Mouse (Mus musculus): ENCODE measurements at regions not wholly inside any gene's neighbourhood (a gene's known extent, or its start where the extent isn't known, plus 50 kb on each side); places are given as distances from the start of the nearest gene placed in this dataset.

- H3K27ac ChIP-seq (ENCODE audit: control insufficient read depth, low read depth, low read length): no peak overlapping the region
- DNase-seq (ENCODE audit: low read depth, low spot score): no peak
- H3K9ac ChIP-seq (ENCODE audit: control insufficient read depth, low read depth, low read length, poor library complexity, severe bottlenecking): no peak overlapping the region
- no peaks in the 10 kb centered on the region for H3K9me3 ChIP-seq (replicated peaks; ENCODE audit: insufficient read depth, low read length)
- no peak overlapping the region for H3K4me3 ChIP-seq (ENCODE audit: control insufficient read depth in 1 of 2, insufficient read depth in 1 of 2, low read depth in 2 of 2, low read length in 2 of 2)
- H3K4me1 ChIP-seq (ENCODE audit: control insufficient read depth in 1 of 2, insufficient read depth in 2 of 2, low read length in 2 of 2): no peaks in the 10 kb centered on the region
- H3K27me3 ChIP-seq (ENCODE audit: control insufficient read depth in 1 of 2, insufficient read depth in 2 of 2, low read length in 2 of 2): no peaks in the 10 kb centered on the region; a peak in 2 of 4 replicates
- H3K79me2 ChIP-seq (ENCODE audit: control insufficient read depth, insufficient read depth, low read length, poor library complexity): no peaks in the 10 kb centered on the region
- H3K36me3 ChIP-seq (ENCODE audit: control insufficient read depth in 1 of 2, insufficient read depth in 2 of 2, low read length in 2 of 2): no peaks in the 10 kb centered on the region
- no peak for TF ChIP-seq SMC3 (IDR thresholded peaks at IDR 0.05; ENCODE audit: low read depth, low read length)
- TF ChIP-seq POLR2AphosphoS2 (IDR thresholded peaks at IDR 0.05; ENCODE audit: low read length): no peak
- no peak for TF ChIP-seq CHD1 (IDR thresholded peaks at IDR 0.05; ENCODE audit: low read depth, low read length)
- TF ChIP-seq TAL1 (IDR thresholded peaks at IDR 0.05; ENCODE audit: low read length): no peak
- no peak for TF ChIP-seq USF2 (IDR thresholded peaks at IDR 0.05; ENCODE audit: borderline replicate concordance in 1 of 2, insufficient read depth in 1 of 2, low read depth in 1 of 2, low read length in 2 of 2)
- no peak for TF ChIP-seq SIN3A (IDR thresholded peaks at IDR 0.05; ENCODE audit: low read length)
Measured at GRCm38 (mm10) chr12:39952854-39953253, 85.0 kb downstream of the Arl4a start.

GRCm38 (mm10) chr12:39951911-39952310, 85.9 kb downstream of the Arl4a start:
- Histone ChIP-seq H3K36me3 (ENCODE audit: control insufficient read depth in 1 of 2, insufficient read depth in 2 of 2, low read length in 2 of 2) (no peaks in the 10 kb centered on the region), H3K79me2 (ENCODE audit: control insufficient read depth, insufficient read depth, low read length, poor library complexity) (no peaks in the 10 kb centered on the region), H3K9me3 (replicated peaks; ENCODE audit: insufficient read depth, low read length) (no peaks in the 10 kb centered on the region), H3K27ac (ENCODE audit: control insufficient read depth, low read depth, low read length) (no peak overlapping the region), H3K4me1 (ENCODE audit: control insufficient read depth in 1 of 2, insufficient read depth in 2 of 2, low read length in 2 of 2) (no peaks in the 10 kb centered on the region), H3K27me3 (ENCODE audit: control insufficient read depth in 1 of 2, insufficient read depth in 2 of 2, low read length in 2 of 2) (no peaks in the 10 kb centered on the region; a peak in 2 of 4 replicates), H3K9ac (ENCODE audit: control insufficient read depth, low read depth, low read length, poor library complexity, severe bottlenecking) (no peak overlapping the region), H3K4me3 (ENCODE audit: control insufficient read depth in 1 of 2, insufficient read depth in 1 of 2, low read depth in 2 of 2, low read length in 2 of 2) (no peak overlapping the region)
- no peak for DNase-seq (ENCODE audit: low read depth, low spot score)
- TF ChIP-seq CTCF (IDR thresholded peaks at IDR 0.05 in 2 of 3, conservative IDR thresholded peaks at IDR 0.05 in 1 of 3; ENCODE audit: control insufficient read depth in 1 of 3, insufficient read depth in 1 of 3, low read depth in 2 of 3, low read length in 3 of 3, poor library complexity in 1 of 3, severe bottlenecking in 1 of 3) (no peak), RCOR1 (IDR thresholded peaks at IDR 0.05; ENCODE audit: low read depth, low read length) (no peak), MEF2A (IDR thresholded peaks at IDR 0.05; ENCODE audit: extremely low read depth, insufficient replicate concordance, low read depth, low read length, poor library complexity, severe bottlenecking) (no peak), KAT2A (conservative IDR thresholded peaks at IDR 0.05; ENCODE audit: low read depth, low read length) (no peak), EP300 (IDR thresholded peaks at IDR 0.05; ENCODE audit: low read depth in 1 of 2, low read length in 2 of 2) (no peak), ETS1 (IDR thresholded peaks at IDR 0.05; ENCODE audit: low read depth, low read length) (no peak), ZKSCAN1 (IDR thresholded peaks at IDR 0.05; ENCODE audit: low read depth, low read length) (no peak), SMC3 (IDR thresholded peaks at IDR 0.05; ENCODE audit: low read depth, low read length) (no peak), MAX (IDR thresholded peaks at IDR 0.05; ENCODE audit: low read length) (no peak), ZNF384 (IDR thresholded peaks at IDR 0.05; ENCODE audit: low read depth, low read length) (no peak), CHD2 (IDR thresholded peaks at IDR 0.05; ENCODE audit: low read length) (no peak), HCFC1 (IDR thresholded peaks at IDR 0.05; ENCODE audit: low read depth, low read length) (no peak), GATA1 (IDR thresholded peaks at IDR 0.05; ENCODE audit: low read depth, low read length) (no peak), POLR2AphosphoS2 (IDR thresholded peaks at IDR 0.05; ENCODE audit: low read length) (no peak), JUND (IDR thresholded peaks at IDR 0.05; ENCODE audit: low read depth, low read length) (no peak)

All from MEL (cell line).